Mouse (Mus musculus) ES-E14 (cell line): ENCODE results near the gene Ffar3.

Source experiments
- CHD2 ChIP-seq: IDR thresholded peaks from 2 replicates; pipeline ENCODE4 v1.6.1; 2014; ENCODE audit warnings: mild to moderate bottlenecking, low read depth, low read length, inconsistent platforms
- HCFC1 ChIP-seq: IDR thresholded peaks from 2 replicates; pipeline ENCODE4 v1.6.1; 2012; ENCODE audit warnings: low read length, inconsistent platforms, borderline replicate concordance; ENCODE audit not compliant: insufficient read depth
- MAFK ChIP-seq: IDR thresholded peaks from 2 replicates; pipeline ENCODE4 v1.6.1; 2014; ENCODE audit warnings: mild to moderate bottlenecking, low read depth, low read length, inconsistent platforms; ENCODE audit not compliant: insufficient read depth
- ZC3H11A ChIP-seq: IDR thresholded peaks from 2 replicates; pipeline ENCODE4 v1.6.1; 2012; ENCODE audit warnings: low read depth, mild to moderate bottlenecking, inconsistent platforms, low read length, borderline replicate concordance

GRCm38 (mm10) chr7:30820131-30820530, 35.8 kb downstream of the Ffar3 start:
- TF ChIP-seq CHD2: no peak
- no peak for TF ChIP-seq ZC3H11A
- TF ChIP-seq MAFK: no peak
- TF ChIP-seq HCFC1: no peak
